Mouse (Mus musculus) hindbrain, embryonic 16.5 days (tissue): Measurements from ENCODE around the gene Nfatc2. TPM values are rescaled to one million over a fixed set of nuclear protein-coding genes. Genes with fewer than 3 reads are reported as not detected.
A peak's percentile ranks its signal among the peaks of the same experiment; 100 is the strongest.

Source experiments
- ATAC-seq: fragments of 200-750 bp; cut with Nextera tagmentation; 2 replicates; pipeline ENCODE4 v1.8.0; 2017; ENCODE audit warnings: moderate TSS enrichment, moderate library complexity
- H3K27ac ChIP-seq: fragments of 300-500 bp; sonication (generic); 2 replicates; pipeline ENCODE4 v1.5.1; 2014; ENCODE audit warnings: low read depth, mild to moderate bottlenecking, control low read depth, low read length, moderate library complexity
- H3K27me3 ChIP-seq: fragments of 300-500 bp; sonication (generic); replicated peaks from 2 replicates; pipeline ENCODE4 v1.6.1; 2014; ENCODE audit warnings: low read length; ENCODE audit not compliant: control insufficient read depth, insufficient read depth
- H3K36me3 ChIP-seq: fragments of 300-500 bp; sonication (generic); 2 replicates; pipeline ENCODE4 v1.6.1; 2014; ENCODE audit warnings: mild to moderate bottlenecking, low read length, moderate library complexity, mixed read lengths; ENCODE audit not compliant: control insufficient read depth, insufficient read depth
- H3K4me1 ChIP-seq: fragments of 300-500 bp; sonication (generic); 2 replicates; pipeline ENCODE4 v1.6.1; 2014; ENCODE audit warnings: low read depth, low read length; ENCODE audit not compliant: control insufficient read depth, insufficient read depth
- H3K4me2 ChIP-seq: fragments of 300-500 bp; sonication (generic); 2 replicates; pipeline ENCODE4 v1.6.1; 2014; ENCODE audit warnings: mild to moderate bottlenecking, low read length, control low read depth, moderate library complexity
- H3K4me3 ChIP-seq: fragments of 300-500 bp; sonication (generic); 2 replicates; pipeline ENCODE4 v1.5.1; 2014; ENCODE audit warnings: mild to moderate bottlenecking, low read length, control low read depth, moderate library complexity
- H3K9ac ChIP-seq: fragments of 300-500 bp; sonication (generic); 2 replicates; pipeline ENCODE4 v1.6.1; 2014; ENCODE audit warnings: low read depth, mild to moderate bottlenecking, control low read depth, low read length, moderate library complexity
- H3K9me3 ChIP-seq: fragments of 300-500 bp; sonication (generic); 2 replicates; pipeline ENCODE4 v1.6.1; 2014; ENCODE audit warnings: mild to moderate bottlenecking, low read length, moderate library complexity; ENCODE audit not compliant: control insufficient read depth
- WGBS: fragments of 180-500 bp; shearing (Covaris S2); extraction: QIAGEN DNeasy Blood & Tissue Kit; methylation state at CpG from one replicate; pipeline ENCODE4 v1.1.7; 2014; 5-methylcytosine and 5-hydroxymethylcytosine counted together
- microRNA-seq: library from miRNA; unstranded; fragments of <30 nt; microRNA quantifications from one replicate; pipeline ENCODE4, GENCODE M21; 2017
- polyA plus RNA-seq: library from polyadenylated mRNA; unstranded; fragments of >200 nt; fragmentation: Nextera tagmentation; extraction: Ambion mirVana; gene quantifications from 2 replicates; pipeline ENCODE4 v1.2.1, GENCODE M21; 2015

Gene Nfatc2
- polyA plus RNA-seq, 1 experiment from 2014 or later: 6.2 TPM

GRCm38 (mm10) chr2:168438981-168439452, 162.4 kb downstream of the Nfatc2 start:
- peaks cover 5% of the 10 kb centered on the region for H3K4me1 ChIP-seq
- H3K27me3 ChIP-seq: no peaks in the 10 kb centered on the region
- H3K9ac ChIP-seq: no peak overlapping the region
- 42% methylated on average over 8 of the region's 8 CpGs for WGBS
- H3K27ac ChIP-seq: no peak overlapping the region
- H3K36me3 ChIP-seq: no peaks in the 10 kb centered on the region
- H3K4me2 ChIP-seq: no peak overlapping the region
- no peak for ATAC-seq
- peaks cover 4% of the 10 kb centered on the region; the same call in 1 of the 2 replicates for H3K9me3 ChIP-seq
- no peak overlapping the region for H3K4me3 ChIP-seq

DNA sequence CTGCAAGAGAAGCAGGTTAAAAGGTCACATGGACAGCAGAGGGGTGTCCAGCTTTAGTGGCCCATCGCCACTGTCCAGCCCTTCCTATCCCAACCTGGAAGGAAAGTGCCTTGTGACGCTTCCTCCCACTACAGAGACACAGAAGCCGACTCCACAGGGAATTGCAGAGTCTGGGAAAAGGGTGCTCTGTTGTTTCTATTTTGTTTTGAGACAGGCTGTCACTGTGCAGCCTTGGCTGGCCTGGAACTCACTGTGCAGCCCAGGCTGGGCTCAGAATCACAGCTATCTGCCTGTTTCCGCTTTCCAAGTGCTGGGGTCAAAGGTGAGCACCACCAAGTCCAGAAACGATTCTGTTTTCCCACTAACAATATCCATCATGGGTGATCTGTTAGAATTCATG, 167.3 kb downstream of the Nfatc2 start:
- H3K27ac ChIP-seq: no peak overlapping the region

GRCm38 (mm10) chr2:168433392-168433791, 168.1 kb downstream of the Nfatc2 start:
- Histone ChIP-seq H3K4me1 (no peaks in the 10 kb centered on the region), H3K9ac (no peak overlapping the region), H3K9me3 (no peaks in the 10 kb centered on the region), H3K36me3 (no peaks in the 10 kb centered on the region), H3K27me3 (no peaks in the 10 kb centered on the region), H3K27ac (no peak overlapping the region), H3K4me3 (no peak overlapping the region), H3K4me2 (no peak overlapping the region)
- 70% methylated on average over 5 of the region's 5 CpGs for WGBS
- no peak for ATAC-seq

More for the DNA sequence above, 167.3 kb downstream of the Nfatc2 start:
- 78% methylated on average over 5 of the region's 5 CpGs for WGBS
- no peak for ATAC-seq
- Histone ChIP-seq H3K4me1 (peaks cover 4% of the 10 kb centered on the region), H3K27me3 (no peaks in the 10 kb centered on the region), H3K36me3 (no peaks in the 10 kb centered on the region), H3K9ac (no peak overlapping the region), H3K4me2 (no peak overlapping the region), H3K4me3 (no peak overlapping the region), H3K9me3 (no peaks in the 10 kb centered on the region)

DNA sequence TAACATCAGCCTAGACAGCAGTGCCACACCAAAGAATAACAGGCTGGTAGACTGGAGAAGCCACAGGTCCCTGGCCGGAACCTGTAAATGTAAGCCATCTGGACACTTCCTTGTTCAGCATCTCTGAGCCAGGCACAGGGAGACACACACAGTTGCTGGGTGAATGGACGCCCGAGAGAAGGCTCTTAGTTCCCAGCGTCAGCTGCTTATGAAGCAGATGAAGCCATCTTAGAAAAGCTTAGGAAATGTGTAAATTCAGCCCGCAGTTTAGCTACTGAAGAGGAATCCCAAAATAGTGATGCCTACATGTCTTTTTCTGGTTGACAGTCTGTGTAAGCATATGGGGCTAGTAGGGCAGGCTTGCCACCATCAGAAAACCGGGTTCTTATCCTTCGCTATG, 169.1 kb downstream of the Nfatc2 start:
- Histone ChIP-seq H3K9ac (no peak overlapping the region), H3K27me3 (no peaks in the 10 kb centered on the region), H3K4me2 (no peak overlapping the region), H3K9me3 (no peaks in the 10 kb centered on the region), H3K4me1 (no peaks in the 10 kb centered on the region), H3K27ac (no peak overlapping the region), H3K36me3 (no peaks in the 10 kb centered on the region), H3K4me3 (no peak overlapping the region)
- 89% methylated on average over 7 of the region's 7 CpGs for WGBS
- no peak for ATAC-seq

- Histone ChIP-seq H3K36me3 (no peaks in the 10 kb centered on the region), H3K4me2 (no peak overlapping the region), H3K9me3 (no peaks in the 10 kb centered on the region), H3K9ac (no peak overlapping the region), H3K4me3 (no peak overlapping the region), H3K27ac (no peak overlapping the region), H3K4me1 (peaks cover 2% of the 10 kb centered on the region), H3K27me3 (no peaks in the 10 kb centered on the region)
- WGBS: 94% methylated on average over 10 of the region's 10 CpGs
- ATAC-seq: no peak
These were observed 171.9 kb downstream of the Nfatc2 start for GRCm38 (mm10) chr2:168429598-168429997.

DNA sequence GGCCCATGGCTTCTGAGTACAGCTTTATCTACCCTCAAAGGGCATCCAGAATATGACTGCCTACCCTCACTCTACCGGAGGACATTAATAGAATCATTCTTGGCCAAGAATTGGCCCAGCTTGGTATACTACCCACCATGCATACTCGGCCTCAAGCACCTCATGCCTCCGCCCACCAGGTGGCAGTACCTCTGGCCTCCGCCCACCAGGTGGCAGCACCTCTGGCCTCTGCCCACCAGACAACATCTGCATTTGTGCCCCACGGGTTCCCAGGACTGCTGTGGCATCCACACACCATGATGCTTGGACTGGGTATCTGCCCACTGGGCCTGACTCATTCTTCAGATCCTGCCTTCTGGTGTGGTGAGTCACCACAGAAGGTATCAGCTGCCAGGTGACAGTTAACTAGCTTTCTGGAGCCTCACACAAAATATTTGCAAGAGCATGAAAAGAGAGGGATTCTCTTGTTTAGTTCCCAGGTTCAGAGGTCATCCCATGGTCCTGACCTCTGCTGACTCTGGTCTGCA, 173.0 kb downstream of the Nfatc2 start:
- no peak for ATAC-seq

More for the DNA sequence above, 173.0 kb downstream of the Nfatc2 start:
- 94% methylated on average over 5 of the region's 5 CpGs for WGBS
- Histone ChIP-seq H3K9ac (no peak overlapping the region), H3K36me3 (no peaks in the 10 kb centered on the region), H3K27me3 (no peaks in the 10 kb centered on the region), H3K4me3 (no peak overlapping the region), H3K4me2 (no peak overlapping the region), H3K4me1 (peaks cover 8% of the 10 kb centered on the region), H3K9me3 (no peaks in the 10 kb centered on the region), H3K27ac (no peak overlapping the region)

Small RNA genes lying within 50 kb of the gene (microRNA-seq; reads per million reads assigned to microRNA genes)
- gene Mir7004: 3.5 reads per million, percentile 10 among the genes with 10 or more reads in this experiment

Other genes with a start within 250 kb of the Nfatc2 start
- 85.0 and 89.8 TPM in 2 replicates for gene Atp9a, start 140.8 kb upstream of the Nfatc2 start, polyA plus RNA-seq
- gene Sall4, start 166.3 kb upstream of the Nfatc2 start, polyA plus RNA-seq: 0.51 and 0.76 TPM in 2 replicates